Mouse (Mus musculus): Measurements from ENCODE around the gene Map1b.

DNA sequence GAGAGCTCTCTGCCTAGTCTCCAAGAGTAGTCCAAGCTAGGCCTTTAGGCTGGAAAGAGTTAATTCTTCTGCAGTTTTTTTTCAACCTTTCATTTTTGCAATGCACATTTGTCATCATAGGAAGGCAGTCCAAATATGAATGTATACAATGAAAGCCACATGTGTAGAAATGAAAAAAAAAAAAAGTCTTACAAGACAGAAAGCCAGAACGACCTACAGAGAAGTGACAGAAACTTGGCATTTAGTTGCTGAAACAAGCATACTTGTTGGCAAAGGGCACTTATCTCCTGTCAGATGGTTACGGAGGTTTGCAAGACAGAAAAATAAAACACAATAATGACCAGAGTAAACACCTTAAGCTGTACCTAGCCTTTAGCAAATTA is 9.8 kb downstream of the Map1b start:
- no peak for TF ChIP-seq CTCF (IDR thresholded peaks at IDR 0.05; ENCODE audit: borderline replicate concordance, insufficient read depth, low read length)
- no peak for TF ChIP-seq POLR2A (IDR thresholded peaks at IDR 0.05; ENCODE audit: low read depth, low read length)

All from embryonic fibroblast, embryonic 13.5 days (primary cell).